Mouse (Mus musculus) left cerebral cortex, postnatal 4 days (tissue): Measurements from ENCODE around the gene Vangl1. TPM values are rescaled to one million over a fixed set of nuclear protein-coding genes. Genes with fewer than 3 reads are reported as not detected.

Experiments used
- DNase-seq: peaks from one replicate; pipeline ENCODE4 v3.0.0-alpha.2; 2022
- intact Hi-C: fragments of 180-260 bp; cut with DNase I; formaldehyde crosslinking; loops from one replicate; pipeline ENCODE4 v1.15.1; 2025
- total RNA-seq, 2 experiments: library from RNA; stranded (reverse); gene quantifications; 2 replicates each; pipeline ENCODE4 v1.2.3; 2021

Vangl1 gene
- total RNA-seq, 2 experiments from 2014 or later, result 10.4 to 12.8 TPM

DNA sequence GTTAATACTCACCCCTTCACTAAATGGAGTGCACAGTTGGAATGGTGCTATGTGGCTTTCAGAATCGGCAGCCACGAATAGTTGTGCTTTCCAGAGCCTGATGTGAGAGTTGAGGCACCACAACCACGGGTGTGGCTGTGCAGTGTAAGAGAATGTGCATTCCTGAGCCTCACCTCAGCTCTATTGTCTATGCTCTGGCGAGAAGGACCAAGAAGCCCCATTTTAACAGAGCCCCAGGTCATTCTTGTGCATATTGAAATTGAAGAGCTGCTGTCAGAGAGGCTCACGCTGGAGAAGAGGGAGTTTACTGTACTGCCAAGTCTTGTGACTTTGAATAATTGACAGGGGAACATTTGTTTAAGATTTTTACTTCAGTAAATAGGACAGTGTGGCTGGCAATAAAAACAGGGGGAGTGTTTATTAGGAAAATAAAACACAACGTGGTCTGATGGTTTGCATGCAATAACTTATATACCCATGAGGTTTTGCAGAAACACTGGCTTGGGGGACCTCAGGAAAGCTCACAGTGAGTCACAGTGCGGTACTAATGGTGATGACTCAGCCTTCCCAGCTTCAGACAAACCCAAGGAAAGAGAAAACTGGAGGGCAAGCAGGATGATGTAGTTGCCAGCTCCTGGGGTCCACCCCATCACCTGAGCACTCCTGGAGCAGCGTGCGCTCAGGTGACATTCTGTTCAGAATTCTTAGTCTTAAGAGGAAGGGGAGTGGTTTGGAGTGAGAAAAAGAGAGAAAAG, 100.5 kb downstream of the Vangl1 start:
- no peak for DNase-seq
- intact Hi-C loops, result no loop called here

Other genes with a start within 250 kb of the Vangl1 start
- 1 to 10 TPM; 2.4 to 3.5 TPM for gene Nhlh2, start 194.6 kb downstream of the Vangl1 start, total RNA-seq
- under 1 TPM; 0.44 to 0.89 TPM for gene Casq2, start 118.3 kb downstream of the Vangl1 start, total RNA-seq